Mouse (Mus musculus): ENCODE measurements around the gene Spg11.

DNA sequence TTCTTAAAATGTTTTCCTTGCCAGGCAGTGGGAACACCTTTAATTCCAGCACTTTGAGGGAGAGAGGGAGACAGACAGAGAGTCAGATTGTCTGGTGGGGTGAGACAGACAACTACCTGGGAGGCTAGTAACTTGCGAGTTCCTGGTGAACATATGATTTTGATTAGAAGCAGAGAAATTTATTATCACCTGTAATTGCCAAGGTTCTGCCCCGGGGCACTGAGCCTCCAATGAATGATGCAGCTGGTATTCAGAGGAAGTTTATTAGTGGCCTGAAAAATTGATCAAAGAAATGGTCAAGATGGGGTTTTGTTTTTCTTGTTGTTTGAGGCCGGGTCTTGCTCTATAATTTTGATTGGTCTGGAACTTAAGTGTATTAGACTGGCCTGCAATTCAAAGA lies 109.4 kb downstream of the Spg11 start:
- TF ChIP-seq CTCF (IDR thresholded peaks at IDR 0.05; ENCODE audit: borderline replicate concordance, control insufficient read depth, extremely low read depth, insufficient read depth, low read length, poor library complexity) (no peak), POLR2A (IDR thresholded peaks at IDR 0.05; ENCODE audit: control insufficient read depth, extremely low read depth, insufficient read depth, low read length, poor library complexity) (no peak)

Measured in thymus, adult 2 months (tissue).